Mouse (Mus musculus): ENCODE data around the gene Flrt1.

DNA sequence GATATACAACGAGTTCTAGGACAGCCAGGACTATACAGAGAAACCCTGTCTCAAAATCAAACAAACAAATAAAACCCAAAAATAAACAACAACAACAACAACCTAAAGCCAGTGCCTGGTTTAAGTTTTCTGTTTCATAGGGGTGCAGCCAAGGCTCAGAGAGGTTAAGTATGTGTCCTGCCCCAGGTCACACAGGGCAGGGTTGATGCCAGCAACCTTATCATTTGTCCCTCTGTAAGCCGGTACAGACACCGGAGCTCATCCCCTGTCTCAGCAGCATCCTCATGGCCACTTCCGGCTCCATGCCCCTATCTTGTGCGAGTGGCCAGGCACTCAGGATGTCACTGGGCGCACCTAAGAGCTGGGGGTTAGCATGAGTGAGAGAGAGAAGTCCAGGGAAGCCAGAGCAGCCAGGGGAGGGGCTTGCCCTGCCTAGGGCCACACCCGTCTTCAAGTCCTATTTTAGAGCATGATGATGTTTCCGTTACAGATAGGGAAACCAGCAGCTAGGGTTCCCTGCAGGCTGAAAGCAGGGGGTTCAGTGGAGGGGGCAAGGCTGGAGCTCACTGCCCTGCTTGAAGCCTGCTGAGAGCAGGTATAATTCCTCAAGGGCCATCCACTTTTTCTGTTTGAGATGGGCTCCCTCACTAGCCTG lies 12.3 kb upstream of the Flrt1 start:
- TF ChIP-seq CTCF (conservative IDR thresholded peaks at IDR 0.05 in 1 of 2, IDR thresholded peaks at IDR 0.05 in 1 of 2; ENCODE audit: low read depth in 2 of 2, low read length in 2 of 2): no peak
- TF ChIP-seq KAT2A (IDR thresholded peaks at IDR 0.05; ENCODE audit: insufficient replicate concordance, low read length): no peak
- TF ChIP-seq HCFC1 (IDR thresholded peaks at IDR 0.05; ENCODE audit: low read depth, low read length): no peak
- no peak for TF ChIP-seq POLR2AphosphoS2 (IDR thresholded peaks at IDR 0.05; ENCODE audit: low read depth, low read length)
- no peak for TF ChIP-seq ELF1 (IDR thresholded peaks at IDR 0.05; ENCODE audit: low read depth, low read length)
- no peak for TF ChIP-seq USF1 (IDR thresholded peaks at IDR 0.05; ENCODE audit: low read depth, low read length)
- no peak for TF ChIP-seq CHD2 (IDR thresholded peaks at IDR 0.05; ENCODE audit: low read length)
- TF ChIP-seq SIN3A (IDR thresholded peaks at IDR 0.05; ENCODE audit: low read length): no peak
- no peak for TF ChIP-seq USF2 (conservative IDR thresholded peaks at IDR 0.05; ENCODE audit: low read depth, low read length)
- TF ChIP-seq POLR2A (IDR thresholded peaks at IDR 0.05; ENCODE audit: low read depth, low read length): no peak

Measured in CH12.LX (cell line).